8 mouse cellular contexts compared by ENCODE assay signal in genomic region chr16:45090005-45090404, GRCm38 (mm10). TPM values are rescaled to one million over a fixed set of nuclear protein-coding genes. Genes with fewer than 3 reads are reported as not detected.
DNase-seq lines count a peak whose midpoint lies in the region; ATAC-seq and TF ChIP-seq lines count a peak whose summit lies in the region.

No protein-coding gene starts in this region.

- TF ChIP-seq CTCF in lung, postnatal 0 days (IDR thresholded peaks at IDR 0.05) = peak; percentile 94

- TF ChIP-seq EP300 in lung, postnatal 0 days (IDR thresholded peaks at IDR 0.05) = no peak

- in situ Hi-C loops in ES-E14 (cut with MboI; ENCODE audit: low sequenced_read_pairs in 2 of 2, unreplicated experiment in 2 of 2) = no loop called here

- no peaks in the 10 kb centered on the region for H3K27me3 ChIP-seq in hindbrain, embryonic 11.5 days (ENCODE audit: control insufficient read depth, insufficient read depth, low read length)
- H3K27me3 ChIP-seq in lung, postnatal 0 days (replicated peaks; ENCODE audit: insufficient read depth, low read length) = no peaks in the 10 kb centered on the region

- no peak overlapping the region for H3K4me3 ChIP-seq in ES-E14 (ENCODE audit: insufficient read depth in 1 of 2, low read depth in 1 of 2, low read length in 2 of 2, poor library complexity in 1 of 2, severe bottlenecking in 1 of 2)
- H3K4me3 ChIP-seq in hindbrain, embryonic 11.5 days (ENCODE audit: low read depth, low read length) = no peak overlapping the region
- no peak overlapping the region for H3K4me3 ChIP-seq in lung, postnatal 0 days (ENCODE audit: low read depth, low read length)

- no peaks in the 10 kb centered on the region for H3K36me3 ChIP-seq in ES-E14 (ENCODE audit: control insufficient read depth, insufficient read depth, low read length, poor library complexity, severe bottlenecking)
- no peaks in the 10 kb centered on the region for H3K36me3 ChIP-seq in hindbrain, embryonic 11.5 days (ENCODE audit: control insufficient read depth, insufficient read depth, low read length)
- H3K36me3 ChIP-seq in lung, postnatal 0 days (ENCODE audit: insufficient read depth, low read length) = no peaks in the 10 kb centered on the region

- no peak overlapping the region for H3K27ac ChIP-seq in ES-E14 (ENCODE audit: insufficient read depth, low read depth, low read length, poor library complexity, severe bottlenecking)
- H3K27ac ChIP-seq in hindbrain, embryonic 11.5 days (ENCODE audit: low read depth, low read length) = no peak overlapping the region
- no peak overlapping the region for H3K27ac ChIP-seq in lung, postnatal 0 days (ENCODE audit: low read length)

- H3K9me3 ChIP-seq in ES-E14 (ENCODE audit: control insufficient read depth, insufficient read depth, low read depth, low read length) = no peaks in the 10 kb centered on the region
- no peaks in the 10 kb centered on the region for H3K9me3 ChIP-seq in hindbrain, embryonic 11.5 days (ENCODE audit: control insufficient read depth, low read length)
- H3K9me3 ChIP-seq in lung, postnatal 0 days (ENCODE audit: low read length) = no peaks in the 10 kb centered on the region

- peak; percentile 82 for ATAC-seq in hindbrain, embryonic 11.5 days (ENCODE audit: low FRiP score)
- peak; percentile 48 for ATAC-seq in lung, postnatal 0 days

- no peak overlapping the region for H3K9ac ChIP-seq in ES-E14 (ENCODE audit: insufficient read depth, low read depth, low read length, poor library complexity, severe bottlenecking)
- no peak overlapping the region for H3K9ac ChIP-seq in hindbrain, embryonic 11.5 days (ENCODE audit: low read depth, low read length)
- no peak overlapping the region for H3K9ac ChIP-seq in lung, postnatal 0 days (replicated peaks; ENCODE audit: low read depth)

- peak; percentile 49 for DNase-seq in ES-E14 (ENCODE audit: low read depth, low spot score)
- DNase-seq in cerebellum, adult 11 months = peak; percentile 56
- peak; percentile 80 for DNase-seq in forelimb bud, embryonic 11.5 days (ENCODE audit: low read depth, low spot score)
- DNase-seq in hindbrain, embryonic 11.5 days (ENCODE audit: low spot score) = peak; percentile 85
- peak; percentile 83 to 87 for DNase-seq in layer of hippocampus, postnatal 10 days (ENCODE audit: low spot score in 2 of 2)
- peak; percentile 79 for DNase-seq in lung, postnatal 0 days (ENCODE audit: low spot score)
- peak; percentile 70 for DNase-seq in ovary, postnatal 14 days (ENCODE audit: low spot score)
- peak; percentile 50 to 74 for DNase-seq in thymus, postnatal 10 days (ENCODE audit: low spot score in 2 of 2)

- no peaks in the 10 kb centered on the region for H3K4me1 ChIP-seq in ES-E14 (ENCODE audit: control insufficient read depth in 2 of 2, insufficient read depth in 2 of 2, low read length in 2 of 2, poor library complexity in 1 of 2)
- no peaks in the 10 kb centered on the region for H3K4me1 ChIP-seq in hindbrain, embryonic 11.5 days (replicated peaks; ENCODE audit: control insufficient read depth, insufficient read depth, low read length)
- peaks cover 4% of the 10 kb centered on the region; the same call in 1 of the 2 replicates for H3K4me1 ChIP-seq in lung, postnatal 0 days (ENCODE audit: insufficient read depth, low read depth, low read length)

- WGBS in hindbrain, embryonic 11.5 days = 15% methylated on average over 10 of the region's 10 CpGs
- WGBS in lung, postnatal 0 days = 8% methylated on average over 10 of the region's 10 CpGs

- H3K4me2 ChIP-seq in hindbrain, embryonic 11.5 days (replicated peaks; ENCODE audit: low read depth, low read length) = no peak overlapping the region
- no peak overlapping the region for H3K4me2 ChIP-seq in lung, postnatal 0 days (replicated peaks; ENCODE audit: low read depth, low read length)

TF ChIP-seq in ES-E14, 5 proteins besides CTCF, POLR2A, EP300 and RAD21:
- TF ChIP-seq HCFC1 (IDR thresholded peaks at IDR 0.05; ENCODE audit: borderline replicate concordance, insufficient read depth, low read length) (no peak), ZC3H11A (IDR thresholded peaks at IDR 0.05; ENCODE audit: borderline replicate concordance, low read depth, low read length) (peak; percentile 68; the same call in 1 of the 2 replicates)

RNA-seq across cellular contexts. Expression of gene Ccdc80, which starts 3.2 kb away (rescaled TPM):
- 0.69 and 2.6 TPM in 2 replicates for total RNA-seq in ES-E14 (2012; rRNA removed)
- 19.0 and 22.7 TPM in 2 replicates for polyA plus RNA-seq in hindbrain, embryonic 11.5 days (2014; fragmentation: Nextera tagmentation; extraction: Ambion mirVana)
- 10 to 100 TPM; 10.3 to 13.2 TPM for total RNA-seq in layer of hippocampus, postnatal 10 days (2021)
- 62.4 and 81.7 TPM in 2 replicates for polyA plus RNA-seq in lung, postnatal 0 days (2015; fragmentation: Nextera tagmentation; extraction: Ambion mirVana)
